ENCODE assay signal across 35 mouse cellular contexts in the genomic region with DNA sequence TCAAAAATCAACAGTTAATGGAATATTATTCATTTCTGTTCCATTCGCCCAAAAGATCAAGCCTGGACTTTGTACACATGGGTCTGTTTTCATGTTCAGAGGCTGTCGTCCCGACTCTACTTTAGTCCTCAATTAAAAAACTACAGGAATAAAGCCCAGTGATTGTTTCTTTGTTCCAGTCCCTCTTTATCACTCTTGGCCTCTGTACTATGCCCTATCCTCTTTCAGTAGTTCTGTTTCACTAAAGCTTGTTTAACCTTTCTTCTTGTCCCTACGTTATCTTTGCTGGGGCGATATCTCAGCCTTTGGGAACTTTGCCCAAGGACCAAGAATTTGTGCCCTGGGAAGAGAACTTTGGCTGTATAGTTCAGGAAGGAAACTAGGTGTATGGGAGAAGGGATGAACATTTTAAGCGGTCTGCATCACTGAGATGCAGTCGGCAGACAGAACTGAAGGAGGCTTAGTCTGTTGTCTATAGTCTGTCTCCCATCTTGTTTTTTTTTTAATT. TPM values are rescaled to one million over a fixed set of nuclear protein-coding genes. Genes with fewer than 3 reads are reported as not detected.
DNase-seq lines count a peak whose midpoint lies in the region; ATAC-seq lines count a peak whose summit lies in the region.
"Had no signal": no experiment of that assay in that cellular context is flagged by ENCODE, and none has a peak within 500 bp of the region (broad histone marks: within the 10 kb centered on the region; RNA-seq: fewer than 3 reads in every experiment).

No protein-coding gene starts in this region.

- no peaks in the 10 kb centered on the region for H3K36me3 ChIP-seq in kidney, embryonic 16.5 days (ENCODE audit: insufficient read depth, low read length)
- no peaks in the 10 kb centered on the region for H3K36me3 ChIP-seq in intestine, embryonic 16.5 days (ENCODE audit: control insufficient read depth, insufficient read depth, low read length)
- H3K36me3 ChIP-seq: embryonic facial prominence, embryonic 12.5 days; heart, embryonic 13.5 days; limb, embryonic 12.5 days; liver, embryonic 15.5 days; midbrain, embryonic 10.5 days; midbrain, embryonic 15.5 days; neural tube, embryonic 15.5 days had no signal

- 0 out of 2 replicates have a peak, but pooled peaks cover 6% of the 10 kb centered on the region for H3K4me1 ChIP-seq in kidney, embryonic 16.5 days (ENCODE audit: insufficient read depth, low read length)
- 0 out of 2 replicates have a peak, but pooled peaks cover 3% of the 10 kb centered on the region for H3K4me1 ChIP-seq in intestine, embryonic 16.5 days (ENCODE audit: control insufficient read depth, insufficient read depth, low read length)
- H3K4me1 ChIP-seq: embryonic facial prominence, embryonic 12.5 days; limb, embryonic 12.5 days; liver, embryonic 15.5 days; midbrain, embryonic 10.5 days; midbrain, embryonic 15.5 days; neural tube, embryonic 15.5 days had no signal

- H3K4me3 ChIP-seq in kidney, embryonic 16.5 days (ENCODE audit: low read length) = no peak overlapping the region
- H3K4me3 ChIP-seq in intestine, embryonic 16.5 days (ENCODE audit: low read length) = no peak overlapping the region
- H3K4me3 ChIP-seq: embryonic facial prominence, embryonic 12.5 days; heart, adult 2 months; heart, embryonic 13.5 days; layer of hippocampus, adult 2 months; left cerebral cortex, adult 2 months; limb, embryonic 12.5 days; liver, embryonic 15.5 days; midbrain, embryonic 10.5 days; midbrain, embryonic 15.5 days; neural tube, embryonic 15.5 days had no signal

- H3K27me3 ChIP-seq in kidney, embryonic 16.5 days (ENCODE audit: insufficient read depth, low read length) = no peaks in the 10 kb centered on the region
- H3K27me3 ChIP-seq in intestine, embryonic 16.5 days (replicated peaks; ENCODE audit: control insufficient read depth, insufficient read depth, low read length) = no peaks in the 10 kb centered on the region
- H3K27me3 ChIP-seq: embryonic facial prominence, embryonic 12.5 days; heart, embryonic 13.5 days; limb, embryonic 12.5 days; liver, embryonic 15.5 days; midbrain, embryonic 15.5 days; neural tube, embryonic 15.5 days had no signal

- peak; percentile 25 for DNase-seq in adrenal gland, postnatal 14 days
- DNase-seq in adrenal gland, postnatal 10 days = no peak
- no peak for DNase-seq in kidney, postnatal 10 days
- peak; percentile 50 for DNase-seq in yolk sac, embryonic 10.5 days (ENCODE audit: low spot score)
- no peak for DNase-seq in MN1 (ENCODE audit: low spot score)
- DNase-seq: cerebellum, adult 11 months; cerebellum, adult 9-10 months; cerebellum, postnatal 36 days; embryo, embryonic 11 days; gastrocnemius, postnatal 36 days; heart, adult 2 months; heart, postnatal 10 days; lung, embryonic 14.5 days; lung, postnatal 14 days; right cerebral cortex, adult 18-20 months had no signal

- H3K9ac ChIP-seq in kidney, embryonic 16.5 days (replicated peaks; ENCODE audit: low read length) = no peak overlapping the region
- H3K9ac ChIP-seq in intestine, embryonic 16.5 days (ENCODE audit: low read depth, low read length) = no peak overlapping the region
- H3K9ac ChIP-seq: embryonic facial prominence, embryonic 12.5 days; heart, embryonic 13.5 days; hindbrain, embryonic 14.5 days; limb, embryonic 12.5 days; liver, embryonic 15.5 days; lung, embryonic 14.5 days; midbrain, embryonic 15.5 days; neural tube, embryonic 15.5 days had no signal

- no peak for ATAC-seq in kidney, embryonic 16.5 days (ENCODE audit: low FRiP score, low TSS enrichment)
- peak; percentile 90 for ATAC-seq in intestine, embryonic 16.5 days
- ATAC-seq: CD4-positive, CD25-positive, alpha-beta regulatory T cell, adult 4 months; forebrain, embryonic 14.5 days; midbrain, embryonic 15.5 days had no signal

- 0 out of 2 replicates have a peak, but pooled peaks cover 4% of the 10 kb centered on the region for H3K9me3 ChIP-seq in kidney, embryonic 16.5 days (ENCODE audit: low read length)
- no peaks in the 10 kb centered on the region for H3K9me3 ChIP-seq in intestine, embryonic 16.5 days (ENCODE audit: control insufficient read depth, low read length)
- H3K9me3 ChIP-seq: embryonic facial prominence, embryonic 12.5 days; heart, embryonic 13.5 days; limb, embryonic 12.5 days; liver, embryonic 15.5 days; midbrain, embryonic 10.5 days; midbrain, embryonic 15.5 days; neural tube, embryonic 15.5 days had no signal

- H3K4me2 ChIP-seq in kidney, embryonic 16.5 days (replicated peaks; ENCODE audit: low read depth, low read length) = no peak overlapping the region
- no peak overlapping the region for H3K4me2 ChIP-seq in intestine, embryonic 16.5 days (ENCODE audit: low read depth, low read length)
- H3K4me2 ChIP-seq: embryonic facial prominence, embryonic 12.5 days; heart, embryonic 13.5 days; hindbrain, embryonic 14.5 days; limb, embryonic 12.5 days; liver, embryonic 15.5 days; lung, embryonic 14.5 days; midbrain, embryonic 15.5 days; neural tube, embryonic 15.5 days had no signal

- 82% methylated on average over 7 of the region's 7 CpGs for WGBS in kidney, embryonic 16.5 days
- WGBS in intestine, embryonic 16.5 days = 70% methylated on average over 7 of the region's 7 CpGs

- peak overlapping the region; percentile 60; the same call in 1 of the 2 replicates for H3K27ac ChIP-seq in kidney, embryonic 16.5 days (ENCODE audit: low read length)
- H3K27ac ChIP-seq in intestine, embryonic 16.5 days (ENCODE audit: low read length) = no peak overlapping the region
- H3K27ac ChIP-seq: embryonic facial prominence, embryonic 12.5 days; heart, adult 2 months; heart, embryonic 13.5 days; hindbrain, embryonic 14.5 days; layer of hippocampus, adult 2 months; left cerebral cortex, adult 2 months; limb, embryonic 12.5 days; liver, embryonic 15.5 days; midbrain, embryonic 10.5 days; midbrain, embryonic 15.5 days; neural tube, embryonic 15.5 days had no signal

RNA-seq across cellular contexts. Expression of a gene that starts 17.7 kb away (rescaled TPM):
- 23.0 and 26.1 TPM in 2 replicates for total RNA-seq in adrenal gland, postnatal 14 days (2021)
- total RNA-seq in adrenal gland, postnatal 10 days (2021) = 10 to 100 TPM; 21.4 to 23.4 TPM
- polyA plus RNA-seq in kidney, embryonic 16.5 days (2015; fragmentation: Nextera tagmentation; extraction: Ambion mirVana) = 26.0 and 31.4 TPM in 2 replicates
- 11.8 and 12.0 TPM in 2 replicates for polyA plus RNA-seq in intestine, embryonic 16.5 days (2015; fragmentation: Nextera tagmentation; extraction: Ambion mirVana)
- total RNA-seq: hematopoietic stem cell, adult 5-6 weeks; megakaryocyte progenitor cell, adult 5-6 weeks had no signal

RNA-seq across cellular contexts. Expression of a gene that starts 49.9 kb away (rescaled TPM):
- not detected in 2 replicates for total RNA-seq in adrenal gland, postnatal 14 days (2021)
- total RNA-seq in adrenal gland, postnatal 10 days (2021) = not detected
- not detected in 2 replicates for polyA plus RNA-seq in kidney, embryonic 16.5 days (2015; fragmentation: Nextera tagmentation; extraction: Ambion mirVana)
- polyA plus RNA-seq in intestine, embryonic 16.5 days (2015; fragmentation: Nextera tagmentation; extraction: Ambion mirVana) = not detected in 2 replicates
- total RNA-seq: gastrocnemius, postnatal 36 days; heart, adult 2 months; heart, postnatal 10 days; hematopoietic stem cell, adult 5-6 weeks; layer of hippocampus, adult 2 months; layer of hippocampus, postnatal 14 days; left cerebral cortex, adult 2 months; left cerebral cortex, postnatal 25 days; liver, adult 2 months; megakaryocyte progenitor cell, adult 5-6 weeks had no signal
- polyA plus RNA-seq: CD4-positive, CD25-positive, alpha-beta regulatory T cell, adult 4 months; embryonic facial prominence, embryonic 12.5 days; forebrain, embryonic 14.5 days; heart, adult 2 months; heart, embryonic 13.5 days; hindbrain, embryonic 14.5 days; limb, embryonic 12.5 days; liver, adult 2 months; liver, embryonic 15.5 days; lung, embryonic 14.5 days; midbrain, embryonic 10.5 days; midbrain, embryonic 15.5 days; neural tube, embryonic 15.5 days; spleen, adult 2 months had no signal

Comparison
In these comparisons a context has a peak if more than half of its experiments do, and no peak if none do; other contexts are left out.
1. DNase-seq: peak in adrenal gland, postnatal 14 days (single experiment) and yolk sac, embryonic 10.5 days (single experiment); none in adrenal gland, postnatal 10 days (single experiment), kidney, postnatal 10 days (single experiment) and MN1 (single experiment).